Comparison of ENCODE assay signal across 8 mouse cellular contexts in genomic region chr7:135853127-135853813, GRCm38 (mm10).
A peak's percentile ranks its signal among the peaks of the same experiment; 100 is the strongest.
DNase-seq lines count a peak whose midpoint lies in the region; ATAC-seq and TF ChIP-seq lines count a peak whose summit lies in the region.
"Had no signal": no experiment of that assay in that cellular context is flagged by ENCODE, and none has a peak within 500 bp of the region (broad histone marks: within the 10 kb centered on the region; RNA-seq: fewer than 3 reads in every experiment).

No protein-coding gene starts in this region.

- DNase-seq in lung, adult 2 months: no peak
- DNase-seq in retina, postnatal 7 days (ENCODE audit: low read depth, low spot score): peak; percentile 29
- no peak for DNase-seq in cerebellum, adult 11 months

- peaks cover 3% of the 10 kb centered on the region; the same call in 1 of the 2 replicates for H3K4me1 ChIP-seq in lung, embryonic 16.5 days (replicated peaks; ENCODE audit: control insufficient read depth, insufficient read depth, low read length)
- no peaks in the 10 kb centered on the region for H3K4me1 ChIP-seq in lung, adult 2 months (ENCODE audit: control insufficient read depth, insufficient read depth, low read length)
- H3K4me1 ChIP-seq in embryonic facial prominence, embryonic 12.5 days: peaks cover 24% of the 10 kb centered on the region
- H3K4me1 ChIP-seq in hindbrain, embryonic 13.5 days (replicated peaks): peaks cover 24% of the 10 kb centered on the region
- H3K4me1 ChIP-seq in liver, embryonic 12.5 days: peaks cover 3% of the 10 kb centered on the region; the same call in 1 of the 2 replicates

- WGBS in lung, embryonic 16.5 days: 7% methylated on average over 32 of the region's 39 CpGs
- 11% methylated on average over 39 of the region's 39 CpGs for WGBS in lung, adult 2 months
- 6% methylated on average over 37 of the region's 39 CpGs for WGBS in embryonic facial prominence, embryonic 12.5 days
- 7% methylated on average over 37 of the region's 39 CpGs for WGBS in hindbrain, embryonic 13.5 days
- WGBS in liver, embryonic 12.5 days (ENCODE audit: insufficient replicate concordance): 6% methylated on average over 39 of the region's 39 CpGs

- peaks cover 17% of the 10 kb centered on the region for H3K27me3 ChIP-seq in lung, embryonic 16.5 days (ENCODE audit: control insufficient read depth, insufficient read depth, low read depth, low read length)
- peaks cover 12% of the 10 kb centered on the region; the same call in 1 of the 2 replicates for H3K27me3 ChIP-seq in embryonic facial prominence, embryonic 12.5 days
- 0 out of 2 replicates have a peak, but pooled peaks cover 17% of the 10 kb centered on the region for H3K27me3 ChIP-seq in hindbrain, embryonic 13.5 days
- peaks cover 68% of the 10 kb centered on the region for H3K27me3 ChIP-seq in liver, embryonic 12.5 days (replicated peaks)

- ATAC-seq in lung, embryonic 16.5 days (ENCODE audit: low read depth): peak; percentile 76
- ATAC-seq in embryonic facial prominence, embryonic 12.5 days (ENCODE audit: insufficient number of reproducible peaks, insufficient read depth, low FRiP score, low TSS enrichment): no peak
- 0 out of 2 replicates have a peak, but pooled peaks have one; percentile 69 for ATAC-seq in hindbrain, embryonic 13.5 days (ENCODE audit: low FRiP score)
- ATAC-seq in liver, embryonic 12.5 days: no peak; the same call in 1 of the 2 replicates

- peak overlapping the region; percentile 30 for H3K4me3 ChIP-seq in lung, embryonic 16.5 days (ENCODE audit: low read length)
- H3K4me3 ChIP-seq in lung, adult 2 months (replicated peaks; ENCODE audit: extremely low read depth, low read depth, low read length): no peak overlapping the region
- H3K4me3 ChIP-seq in embryonic facial prominence, embryonic 12.5 days: peak overlapping the region; percentile 12; the same call in 1 of the 2 replicates
- H3K4me3 ChIP-seq in hindbrain, embryonic 13.5 days: peak overlapping the region; percentile 30
- peak overlapping the region; percentile 11; the same call in 1 of the 2 replicates for H3K4me3 ChIP-seq in liver, embryonic 12.5 days

- no peak overlapping the region; the same call in 1 of the 2 replicates for H3K9ac ChIP-seq in lung, embryonic 16.5 days (ENCODE audit: low read length)
- H3K9ac ChIP-seq in embryonic facial prominence, embryonic 12.5 days: peak overlapping the region; percentile 8; the same call in 1 of the 2 replicates
- peak overlapping the region; percentile 56; the same call in 1 of the 2 replicates for H3K9ac ChIP-seq in hindbrain, embryonic 13.5 days
- H3K9ac ChIP-seq in liver, embryonic 12.5 days: no peak overlapping the region
- H3K9ac ChIP-seq: liver, embryonic 14.5 days had no signal

- H3K4me2 ChIP-seq in lung, embryonic 16.5 days (ENCODE audit: low read depth, low read length): peak overlapping the region; percentile 52
- H3K4me2 ChIP-seq in embryonic facial prominence, embryonic 12.5 days (replicated peaks): peak overlapping the region; percentile 53
- peak overlapping the region; percentile 56 for H3K4me2 ChIP-seq in hindbrain, embryonic 13.5 days
- peak overlapping the region; percentile 29 for H3K4me2 ChIP-seq in liver, embryonic 12.5 days

- no peak for TF ChIP-seq POLR2A in lung, adult 2 months (IDR thresholded peaks at IDR 0.05; ENCODE audit: borderline replicate concordance, extremely low read depth, low read depth, low read length)

- no peaks in the 10 kb centered on the region for H3K9me3 ChIP-seq in lung, embryonic 16.5 days (ENCODE audit: control insufficient read depth, low read length)
- no peaks in the 10 kb centered on the region for H3K9me3 ChIP-seq in embryonic facial prominence, embryonic 12.5 days
- no peaks in the 10 kb centered on the region for H3K9me3 ChIP-seq in hindbrain, embryonic 13.5 days
- H3K9me3 ChIP-seq in liver, embryonic 12.5 days (replicated peaks): no peaks in the 10 kb centered on the region

- no peaks in the 10 kb centered on the region for H3K36me3 ChIP-seq in lung, embryonic 16.5 days (ENCODE audit: control insufficient read depth, insufficient read depth, low read length)
- no peaks in the 10 kb centered on the region for H3K36me3 ChIP-seq in embryonic facial prominence, embryonic 12.5 days
- H3K36me3 ChIP-seq in hindbrain, embryonic 13.5 days: no peaks in the 10 kb centered on the region
- no peaks in the 10 kb centered on the region for H3K36me3 ChIP-seq in liver, embryonic 12.5 days

- no peak overlapping the region for H3K27ac ChIP-seq in lung, embryonic 16.5 days (ENCODE audit: low read length)
- 0 out of 2 replicates have a peak overlapping the region, but pooled peaks have one; percentile 12 for H3K27ac ChIP-seq in embryonic facial prominence, embryonic 12.5 days
- H3K27ac ChIP-seq in hindbrain, embryonic 13.5 days: no peak overlapping the region; the same call in 1 of the 2 replicates
- H3K27ac ChIP-seq in liver, embryonic 12.5 days: no peak overlapping the region
- H3K27ac ChIP-seq: liver, embryonic 14.5 days had no signal

- no peak for TF ChIP-seq CTCF in lung, adult 2 months (IDR thresholded peaks at IDR 0.05; ENCODE audit: insufficient read depth, low read length)

Comparison
In these comparisons a context has a peak if more than half of its experiments do, and no peak if none do; other contexts are left out.
1. ATAC-seq: peak in lung, embryonic 16.5 days (single experiment) and hindbrain, embryonic 13.5 days (single experiment); none in embryonic facial prominence, embryonic 12.5 days (single experiment) and liver, embryonic 12.5 days (single experiment).
2. H3K9ac ChIP-seq: peak in embryonic facial prominence, embryonic 12.5 days (single experiment) and hindbrain, embryonic 13.5 days (single experiment); none in lung, embryonic 16.5 days (single experiment) and liver, embryonic 12.5 days (single experiment).
3. Peak in every context shown above with its lines, with median percentiles within 50 percentile points of each other: H3K4me2 ChIP-seq.